Mouse (Mus musculus): ENCODE data around the gene Xrcc1. TPM values are rescaled to one million over a fixed set of nuclear protein-coding genes. Genes with fewer than 3 reads are reported as not detected.

Gene Xrcc1
- total RNA-seq, 2 experiments from 2014 or later: 9.4 to 18.0 TPM

GRCm38 (mm10) chr7:24563191-24563836, 17.2 kb downstream of the Xrcc1 start:
- no peak for ATAC-seq (replicated peaks; ENCODE audit: low FRiP score, poor library complexity, severe bottlenecking)

GRCm38 (mm10) chr7:24563837-24564206, 17.7 kb downstream of the Xrcc1 start:
- no peak for ATAC-seq (replicated peaks; ENCODE audit: low FRiP score, poor library complexity, severe bottlenecking)

GRCm38 (mm10) chr7:24564607-24565265, 18.6 kb downstream of the Xrcc1 start:
- peak; percentile 87 for ATAC-seq (replicated peaks; ENCODE audit: low FRiP score, poor library complexity, severe bottlenecking)

- no peak for ATAC-seq (replicated peaks; ENCODE audit: low FRiP score, poor library complexity, severe bottlenecking)
Measured at GRCm38 (mm10) chr7:24565627-24566026, 19.5 kb downstream of the Xrcc1 start.

GRCm38 (mm10) chr7:24566206-24566605, 20.1 kb downstream of the Xrcc1 start:
- ATAC-seq (replicated peaks; ENCODE audit: low FRiP score, poor library complexity, severe bottlenecking): no peak

GRCm38 (mm10) chr7:24568512-24568911, 22.4 kb downstream of the Xrcc1 start:
- ATAC-seq (replicated peaks; ENCODE audit: low FRiP score, poor library complexity, severe bottlenecking): no peak

GRCm38 (mm10) chr7:24571071-24571470, 25.0 kb downstream of the Xrcc1 start:
- no peak for ATAC-seq (replicated peaks; ENCODE audit: low FRiP score, poor library complexity, severe bottlenecking)

GRCm38 (mm10) chr7:24572455-24572854, 26.4 kb downstream of the Xrcc1 start:
- ATAC-seq (replicated peaks; ENCODE audit: low FRiP score, poor library complexity, severe bottlenecking): no peak

- no peak for ATAC-seq (replicated peaks; ENCODE audit: low FRiP score, poor library complexity, severe bottlenecking)
Measured at GRCm38 (mm10) chr7:24574224-24574796, 28.2 kb downstream of the Xrcc1 start.

GRCm38 (mm10) chr7:24577811-24578210, 31.7 kb downstream of the Xrcc1 start:
- ATAC-seq (replicated peaks; ENCODE audit: low FRiP score, poor library complexity, severe bottlenecking): no peak

GRCm38 (mm10) chr7:24584876-24585275, 38.8 kb downstream of the Xrcc1 start:
- ATAC-seq (replicated peaks; ENCODE audit: low FRiP score, poor library complexity, severe bottlenecking): no peak

- ATAC-seq (replicated peaks; ENCODE audit: low FRiP score, poor library complexity, severe bottlenecking): no peak
Measured at GRCm38 (mm10) chr7:24585995-24586394, 39.9 kb downstream of the Xrcc1 start.

- ATAC-seq (replicated peaks; ENCODE audit: low FRiP score, poor library complexity, severe bottlenecking): no peak
Measured at GRCm38 (mm10) chr7:24586828-24587227, 40.7 kb downstream of the Xrcc1 start.

GRCm38 (mm10) chr7:24587330-24588105, 41.4 kb downstream of the Xrcc1 start, which contains the start of the genes Ethe1 and Zfp575:
TSS of gene Ethe1 (plus strand) at chr7:24587543.
TSS of gene Zfp575 (minus strand) at chr7:24587641.
- ATAC-seq (replicated peaks; ENCODE audit: low FRiP score, poor library complexity, severe bottlenecking): no peak

- no peak for ATAC-seq (replicated peaks; ENCODE audit: low FRiP score, poor library complexity, severe bottlenecking)
Measured at GRCm38 (mm10) chr7:24588336-24588735, 42.2 kb downstream of the Xrcc1 start.

- ATAC-seq (replicated peaks; ENCODE audit: low FRiP score, poor library complexity, severe bottlenecking): 0 out of 2 replicates have a peak, but pooled peaks have one; percentile 29
Measured at GRCm38 (mm10) chr7:24591735-24592134, 45.6 kb downstream of the Xrcc1 start.

- no peak for ATAC-seq (replicated peaks; ENCODE audit: low FRiP score, poor library complexity, severe bottlenecking)
Measured at GRCm38 (mm10) chr7:24592163-24592562, 46.1 kb downstream of the Xrcc1 start.

GRCm38 (mm10) chr7:24592781-24593180, 46.7 kb downstream of the Xrcc1 start:
- ATAC-seq (replicated peaks; ENCODE audit: low FRiP score, poor library complexity, severe bottlenecking): no peak

- peak; percentile 78 for ATAC-seq (replicated peaks; ENCODE audit: low FRiP score, poor library complexity, severe bottlenecking)
Measured at GRCm38 (mm10) chr7:24593621-24594308, 47.7 kb downstream of the Xrcc1 start.

GRCm38 (mm10) chr7:24594309-24594803, 48.3 kb downstream of the Xrcc1 start:
- no peak for ATAC-seq (replicated peaks; ENCODE audit: low FRiP score, poor library complexity, severe bottlenecking)
